Mouse (Mus musculus): Measurements from ENCODE around the gene Cnn1. TPM values are rescaled to one million over a fixed set of nuclear protein-coding genes. Genes with fewer than 3 reads are reported as not detected.
A peak's percentile ranks its signal among the peaks of the same experiment; 100 is the strongest.

The Cnn1 gene
- polyA plus RNA-seq, 1 experiment = not detected

- H3K27ac ChIP-seq (ENCODE audit: control insufficient read depth, insufficient read depth, low read depth, low read length, poor library complexity) = peak within 1 kb of the TSS; percentile 70
- peak within 1 kb of the TSS; percentile 54 for H3K4me3 ChIP-seq (replicated peaks; ENCODE audit: control insufficient read depth, low read depth, low read length)
- 58% methylated on average over 7 of the region's 7 CpGs for WGBS
- TF ChIP-seq POLR2A (IDR thresholded peaks at IDR 0.05; ENCODE audit: borderline replicate concordance, control insufficient read depth, low read depth, low read length) (no peak), CTCF (IDR thresholded peaks at IDR 0.05; ENCODE audit: control insufficient read depth, insufficient read depth, low read length) (no peak)
- peaks cover 7% of the 10 kb centered on the region for H3K4me1 ChIP-seq (ENCODE audit: control insufficient read depth, insufficient read depth, low read length)
Measured at GRCm38 (mm10) chr9:22135644-22136390, 36.8 kb downstream of the Cnn1 start, which contains the start of gene Acp5. Gene Acp5, minus strand, starts transcription at chr9:22135711.

- Histone ChIP-seq H3K27ac (ENCODE audit: control insufficient read depth, insufficient read depth, low read depth, low read length, poor library complexity) (peak overlapping the region; percentile 51), H3K4me1 (ENCODE audit: control insufficient read depth, insufficient read depth, low read length) (peaks cover 5% of the 10 kb centered on the region), H3K4me3 (replicated peaks; ENCODE audit: control insufficient read depth, low read depth, low read length) (no peak overlapping the region)
- TF ChIP-seq CTCF (IDR thresholded peaks at IDR 0.05; ENCODE audit: control insufficient read depth, insufficient read depth, low read length) (no peak), POLR2A (IDR thresholded peaks at IDR 0.05; ENCODE audit: borderline replicate concordance, control insufficient read depth, low read depth, low read length) (no peak)
- 76% methylated on average over 23 of the region's 23 CpGs for WGBS
Measured at GRCm38 (mm10) chr9:22136765-22137547, 37.9 kb downstream of the Cnn1 start.

GRCm38 (mm10) chr9:22138480-22138879 is 39.5 kb downstream of the Cnn1 start:
- Histone ChIP-seq H3K27ac (ENCODE audit: control insufficient read depth, insufficient read depth, low read depth, low read length, poor library complexity) (no peak overlapping the region), H3K4me3 (replicated peaks; ENCODE audit: control insufficient read depth, low read depth, low read length) (no peak overlapping the region), H3K4me1 (ENCODE audit: control insufficient read depth, insufficient read depth, low read length) (peaks cover 3% of the 10 kb centered on the region)
- TF ChIP-seq CTCF (IDR thresholded peaks at IDR 0.05; ENCODE audit: control insufficient read depth, insufficient read depth, low read length) (peak; percentile 87), POLR2A (IDR thresholded peaks at IDR 0.05; ENCODE audit: borderline replicate concordance, control insufficient read depth, low read depth, low read length) (no peak)
- WGBS = 28% methylated on average over 2 of the region's 2 CpGs

GRCm38 (mm10) chr9:22139746-22140145 is 40.7 kb downstream of the Cnn1 start:
- 92% methylated on average over 5 of the region's 5 CpGs for whole genome bisulfite sequencing
- Histone ChIP-seq H3K27ac (ENCODE audit: control insufficient read depth, insufficient read depth, low read depth, low read length, poor library complexity) (no peak overlapping the region), H3K4me3 (replicated peaks; ENCODE audit: control insufficient read depth, low read depth, low read length) (no peak overlapping the region), H3K4me1 (ENCODE audit: control insufficient read depth, insufficient read depth, low read length) (peaks cover 2% of the 10 kb centered on the region)
- TF ChIP-seq POLR2A (IDR thresholded peaks at IDR 0.05; ENCODE audit: borderline replicate concordance, control insufficient read depth, low read depth, low read length) (no peak), CTCF (IDR thresholded peaks at IDR 0.05; ENCODE audit: control insufficient read depth, insufficient read depth, low read length) (no peak)

- no peak overlapping the region for H3K4me3 ChIP-seq (replicated peaks; ENCODE audit: control insufficient read depth, low read depth, low read length)
- WGBS = 28% methylated on average over 17 of the region's 17 CpGs
- H3K27ac ChIP-seq (ENCODE audit: control insufficient read depth, insufficient read depth, low read depth, low read length, poor library complexity) = no peak overlapping the region
- no peaks in the 10 kb centered on the region; the same call in 1 of the 2 replicates for H3K4me1 ChIP-seq (ENCODE audit: control insufficient read depth, insufficient read depth, low read length)
- TF ChIP-seq CTCF (IDR thresholded peaks at IDR 0.05; ENCODE audit: control insufficient read depth, insufficient read depth, low read length) (peak; percentile 92), POLR2A (IDR thresholded peaks at IDR 0.05; ENCODE audit: borderline replicate concordance, control insufficient read depth, low read depth, low read length) (no peak)
Measured at GRCm38 (mm10) chr9:22143108-22144037, 44.4 kb downstream of the Cnn1 start.

GRCm38 (mm10) chr9:22144304-22144965 is 45.4 kb downstream of the Cnn1 start:
- Histone ChIP-seq H3K4me3 (replicated peaks; ENCODE audit: control insufficient read depth, low read depth, low read length) (no peak overlapping the region), H3K27ac (ENCODE audit: control insufficient read depth, insufficient read depth, low read depth, low read length, poor library complexity) (peak overlapping the region; percentile 81), H3K4me1 (ENCODE audit: control insufficient read depth, insufficient read depth, low read length) (no peaks in the 10 kb centered on the region; the same call in 1 of the 2 replicates)
- TF ChIP-seq CTCF (IDR thresholded peaks at IDR 0.05; ENCODE audit: control insufficient read depth, insufficient read depth, low read length) (no peak), POLR2A (IDR thresholded peaks at IDR 0.05; ENCODE audit: borderline replicate concordance, control insufficient read depth, low read depth, low read length) (no peak)
- WGBS = 58% methylated on average over 8 of the region's 8 CpGs

Data from bone marrow, adult 2 months (tissue).